Mouse (Mus musculus) gastrocnemius, postnatal 4 days (tissue): ENCODE measurements around the gene Cux2. TPM values are rescaled to one million over a fixed set of nuclear protein-coding genes. Genes with fewer than 3 reads are reported as not detected.
A peak's percentile ranks its signal among the peaks of the same experiment; 100 is the strongest.
"Not testable (repeated sequence)": the region's sequence is repeated elsewhere in the genome, so short reads cannot be mapped to it uniquely, and the experiment has no call there.

Experiments used
- DNase-seq, 2 experiments: peaks; one replicate each; pipeline ENCODE4 v3.0.0; 2021 to 2022; ENCODE audit warnings: low spot score in 2 of 2, mixed read lengths in 2 of 2
- total RNA-seq, 2 experiments: library from RNA; stranded (reverse); gene quantifications; 2 replicates each; pipeline ENCODE4 v1.2.3; 2021

The Cux2 gene
- total RNA-seq, 2 experiments from 2014 or later: 1.3 to 2.1 TPM

DNA sequence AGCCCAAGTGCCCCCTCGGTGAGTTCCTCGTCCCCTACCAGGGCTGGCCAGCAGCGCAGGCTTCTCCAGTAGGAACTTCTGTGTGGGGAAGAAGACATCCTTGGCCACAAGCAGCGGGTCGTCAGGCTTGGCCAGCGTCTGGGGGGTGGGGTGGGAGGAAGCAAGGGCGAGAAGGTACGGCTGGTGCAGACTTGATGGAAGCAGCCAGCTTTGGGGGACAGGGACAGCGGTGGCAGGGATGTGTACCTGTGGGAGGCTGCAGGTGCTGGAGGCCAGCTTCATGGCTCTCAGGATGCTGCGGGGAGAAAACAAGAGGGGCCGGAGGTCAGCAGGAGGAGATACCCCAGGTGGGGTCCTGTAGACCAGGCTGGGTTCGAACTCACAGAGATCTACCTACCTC, 174.9 kb downstream of the Cux2 start:
- DNase-seq: no peak

DNA sequence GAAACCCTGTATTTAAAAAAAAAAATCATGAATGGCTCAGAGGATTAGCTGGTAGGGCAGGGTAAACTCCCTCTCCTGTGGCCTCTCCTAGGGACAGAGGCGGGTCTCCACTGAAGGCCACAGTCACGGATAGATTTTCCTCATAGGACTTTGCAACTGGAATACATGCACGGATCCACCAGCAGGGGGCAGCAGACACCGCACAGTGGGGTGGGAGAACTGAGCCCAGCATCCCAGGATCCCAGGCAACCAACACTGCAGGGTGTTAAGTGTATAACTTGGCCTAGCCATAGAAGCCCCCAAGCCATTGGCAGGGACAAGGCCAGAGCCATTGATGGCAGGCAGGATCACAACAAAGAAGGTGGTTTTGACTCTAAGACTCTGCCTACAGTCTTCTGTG, 177.7 kb downstream of the Cux2 start:
- DNase-seq: peak; percentile 79 to 82

DNA sequence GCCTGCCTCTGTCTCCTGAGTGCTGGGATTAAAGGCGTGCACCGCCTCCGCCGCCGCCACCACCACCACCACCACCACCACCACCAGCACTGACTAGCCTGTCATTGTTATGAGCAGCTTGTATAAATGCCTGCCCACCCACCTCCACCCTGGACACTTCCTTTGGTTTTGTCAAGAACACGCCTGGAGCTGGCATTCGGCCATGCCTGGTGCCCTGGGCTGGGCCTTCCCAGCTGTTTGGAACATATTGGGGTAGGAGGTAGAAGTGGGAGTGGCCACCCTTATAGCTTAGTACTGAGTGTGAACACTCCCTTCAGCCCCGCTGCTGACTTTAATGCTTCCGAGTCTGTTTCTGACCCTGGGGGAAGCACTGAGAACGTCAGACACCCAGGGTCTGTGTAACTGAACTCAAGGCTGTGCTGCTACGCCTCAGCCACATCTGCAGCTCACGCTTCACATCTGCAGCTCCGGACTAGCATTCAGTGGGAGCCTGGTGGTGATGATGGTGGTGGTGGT, 178.3 kb downstream of the Cux2 start:
- DNase-seq: no peak

DNA sequence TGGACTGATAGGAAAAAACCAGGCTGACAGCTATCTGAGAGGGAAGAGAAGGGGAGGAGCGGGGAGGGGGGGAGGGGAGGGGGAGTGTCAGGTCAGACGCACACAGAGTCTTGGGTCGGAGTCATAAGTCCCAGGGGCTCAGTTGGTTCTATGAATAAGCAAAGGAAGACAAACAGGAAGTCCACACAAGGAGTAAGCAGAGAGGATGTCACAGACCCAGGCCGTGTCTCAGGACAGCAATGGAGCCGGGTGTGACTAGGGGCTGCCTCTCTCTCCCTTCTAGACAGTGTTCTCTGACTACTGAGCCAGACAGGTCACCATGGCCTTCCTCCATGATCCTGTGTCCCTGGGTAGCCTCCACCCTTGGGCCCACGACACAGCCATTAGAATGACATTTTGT, 179.1 kb downstream of the Cux2 start:
- DNase-seq: no peak

DNA sequence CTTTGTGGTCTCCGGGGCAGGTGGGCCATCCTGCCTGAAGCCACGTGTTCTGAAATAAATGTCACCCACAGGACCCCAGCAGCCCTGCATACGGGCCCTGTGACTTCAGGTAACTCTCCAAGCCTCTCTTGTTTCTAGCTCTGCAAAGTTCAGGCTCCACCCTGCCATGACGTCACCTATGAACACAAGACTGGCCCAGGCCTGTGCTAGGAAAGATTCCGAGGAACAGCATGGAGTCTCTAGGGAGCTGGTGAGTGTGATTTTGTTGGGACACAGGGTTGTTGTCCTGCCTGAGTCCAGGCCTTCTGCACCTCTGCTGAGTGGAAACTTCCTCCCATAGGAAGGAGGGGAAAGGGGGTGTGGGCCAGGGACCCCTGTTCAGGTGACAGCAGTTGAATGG, 181.9 kb downstream of the Cux2 start:
- DNase-seq: no peak

DNA sequence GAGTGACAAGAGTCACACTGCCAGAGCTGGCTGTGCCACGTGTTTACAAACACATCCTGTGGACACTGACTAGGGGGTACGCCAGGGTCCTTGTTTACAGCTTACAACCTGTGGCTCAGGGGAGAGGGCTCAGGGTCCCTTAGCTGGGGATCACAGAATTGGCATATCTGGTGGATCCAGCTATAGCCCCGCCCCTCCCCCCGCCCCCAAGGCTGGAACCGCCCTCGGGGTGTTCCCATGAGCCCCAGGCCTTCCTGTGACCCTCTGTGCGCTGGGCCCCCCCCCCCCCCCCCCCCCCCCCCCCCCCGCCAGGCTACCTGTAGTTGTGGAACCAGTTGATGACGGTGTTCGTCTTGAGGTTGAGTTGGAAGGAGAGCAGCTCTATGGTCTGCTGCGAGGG, 185.6 kb downstream of the Cux2 start:
- no peak for DNase-seq

DNA sequence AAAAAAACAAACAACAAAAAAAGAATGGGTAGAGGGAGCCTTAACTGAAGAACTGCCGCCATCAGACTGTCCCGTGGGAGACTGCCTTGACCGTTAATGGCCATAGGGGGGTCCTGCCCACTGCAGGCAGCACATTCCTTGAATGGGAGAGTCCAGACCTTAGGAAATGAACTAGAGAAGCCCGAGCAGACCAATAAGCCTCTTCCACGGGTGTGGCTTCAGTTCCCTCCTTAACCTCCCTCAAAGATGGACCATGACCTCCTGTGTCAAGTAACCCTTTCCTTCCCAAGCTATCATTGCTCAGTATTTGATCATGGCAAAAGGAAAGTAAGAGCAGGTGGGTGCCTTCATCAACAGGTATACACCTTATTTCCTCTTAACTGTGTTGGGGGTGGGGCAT, 187.9 kb downstream of the Cux2 start:
- no peak for DNase-seq

DNA sequence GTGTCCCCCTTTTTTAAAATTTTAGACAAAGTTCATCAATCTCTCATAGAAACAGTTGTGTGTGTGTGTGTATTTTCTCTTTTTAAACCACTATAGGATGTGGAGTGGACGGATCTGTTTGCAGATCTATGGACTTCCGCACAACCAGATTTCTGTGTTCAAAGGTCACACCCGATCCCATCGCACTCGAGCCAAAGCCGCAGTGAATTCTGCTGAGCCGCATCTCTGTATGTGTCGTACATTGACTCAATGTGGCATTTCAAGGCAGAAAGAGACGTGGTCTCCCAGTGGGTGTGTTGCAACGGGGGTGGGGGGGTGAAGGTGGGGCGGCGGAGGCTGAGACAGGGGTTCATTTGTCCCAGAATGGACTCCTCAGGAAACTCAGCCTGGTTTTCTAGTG, 191.5 kb downstream of the Cux2 start:
- DNase-seq: no peak

DNA sequence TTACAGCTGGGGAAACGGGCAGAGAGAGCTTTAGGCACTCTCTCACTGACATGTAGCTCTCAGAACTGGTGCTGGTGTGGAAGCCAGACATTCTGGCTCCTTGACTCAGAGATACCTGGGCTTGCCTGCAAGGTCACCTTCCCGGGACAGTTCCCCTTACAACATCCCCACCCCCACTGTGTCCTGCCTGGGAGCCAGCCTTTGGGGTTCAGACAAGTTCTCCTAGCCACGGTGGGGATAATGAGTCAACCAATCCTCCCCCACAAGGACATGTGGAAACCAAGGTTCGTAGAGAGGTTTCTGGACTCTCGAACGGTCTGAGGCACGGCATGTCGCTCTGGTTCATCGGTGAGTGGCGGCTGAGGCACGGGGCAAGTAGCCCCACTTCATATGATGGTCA, 193.2 kb downstream of the Cux2 start:
- DNase-seq: no peak

DNA sequence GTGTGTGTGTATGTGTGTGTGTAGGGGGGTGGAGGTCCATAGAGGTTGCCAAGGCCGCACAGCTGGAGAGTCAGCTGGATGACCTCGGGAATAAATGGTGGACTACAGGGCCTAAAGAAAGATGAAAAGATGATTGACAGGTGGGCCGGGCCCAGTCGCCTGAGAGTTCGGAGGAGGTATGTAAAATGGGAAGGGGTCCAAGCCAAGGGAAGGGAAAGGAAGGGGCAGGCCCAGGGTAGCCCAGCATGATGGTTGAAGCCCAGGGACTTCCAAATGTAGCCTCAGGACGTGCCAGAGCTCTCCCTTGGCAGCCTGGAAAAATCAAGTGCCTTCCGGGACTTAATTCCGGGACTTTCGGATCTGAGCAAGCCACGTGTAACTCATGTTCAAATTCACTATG, 195.1 kb downstream of the Cux2 start:
- no peak for DNase-seq

DNA sequence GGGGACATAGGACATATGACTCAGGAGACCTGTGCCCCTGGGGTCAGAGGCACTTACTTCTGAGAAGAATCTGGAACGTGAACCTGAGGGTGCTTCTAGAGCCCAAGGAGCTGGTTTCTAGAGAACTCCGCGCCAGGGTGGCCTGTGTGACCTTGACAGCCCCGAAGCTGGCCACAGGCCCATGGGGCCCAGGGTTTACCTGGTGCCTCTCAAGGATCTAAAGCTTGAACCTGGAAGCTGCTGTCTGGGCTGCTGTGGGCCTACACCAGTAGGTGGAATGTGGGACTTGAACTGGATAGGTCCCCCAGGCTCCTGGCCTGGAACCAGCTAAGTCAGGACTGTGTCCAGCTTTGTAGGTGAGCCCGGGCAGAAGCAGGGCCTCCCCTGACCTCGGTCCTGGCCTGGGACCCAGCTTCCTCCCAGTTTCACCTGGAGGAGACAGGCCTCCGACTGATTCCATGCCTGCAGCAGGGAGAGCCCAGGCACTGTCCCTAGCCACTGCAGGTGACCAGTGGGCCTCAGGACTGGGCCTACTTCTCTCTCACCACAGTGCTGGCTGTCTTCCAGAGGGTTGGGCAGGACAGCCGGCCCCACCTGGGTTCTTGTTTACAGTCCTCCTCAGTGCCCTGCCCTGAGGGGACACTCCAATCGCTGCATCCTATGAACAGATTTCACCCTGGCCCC, 196.4 kb downstream of the Cux2 start:
- peak in 1 of 2 experiments; percentile 11 for DNase-seq

DNA sequence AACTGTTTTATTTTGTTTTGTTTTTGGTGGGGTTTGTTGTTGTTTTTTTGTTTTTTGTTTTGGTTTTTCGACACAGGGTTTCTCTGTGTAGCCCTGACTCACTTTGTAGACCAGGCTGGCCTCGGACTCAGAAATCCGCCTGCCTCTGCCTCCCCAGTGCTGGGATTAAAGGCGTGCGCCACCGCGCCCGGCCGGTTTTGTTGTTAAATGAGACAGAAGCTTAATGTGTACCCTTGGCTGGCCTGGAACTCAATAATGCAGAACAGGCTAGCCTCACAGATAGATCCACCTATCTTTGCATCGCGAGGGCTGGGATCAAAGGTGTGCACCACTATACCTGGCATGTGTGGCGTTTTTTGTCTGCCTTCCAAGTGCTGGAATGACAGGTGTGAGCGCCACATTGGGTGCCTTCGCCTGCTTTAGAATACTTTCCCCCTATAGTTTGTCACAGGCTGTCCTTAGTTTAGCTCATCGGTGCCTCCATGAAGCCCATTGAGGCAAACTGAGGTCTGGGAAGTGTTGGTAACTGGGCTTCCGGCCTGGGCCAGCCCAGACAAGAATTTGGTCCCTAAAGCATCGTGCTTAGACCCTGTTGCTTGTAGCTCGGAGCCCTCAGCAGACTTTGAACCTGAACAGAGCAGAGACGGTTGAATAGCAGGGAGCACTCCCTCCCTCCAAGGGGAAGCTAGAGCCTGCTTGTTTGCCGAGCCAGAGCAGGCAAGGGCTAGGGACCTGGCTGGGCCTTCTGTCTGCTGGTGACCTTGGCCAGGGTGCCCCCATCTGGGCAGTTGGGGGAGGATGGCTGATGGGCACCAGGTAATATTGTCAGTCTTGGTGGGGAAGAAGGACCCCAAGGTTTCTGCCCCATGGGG, 200.2 kb downstream of the Cux2 start:
- DNase-seq: peak in 1 of 2 experiments; percentile 15

DNA sequence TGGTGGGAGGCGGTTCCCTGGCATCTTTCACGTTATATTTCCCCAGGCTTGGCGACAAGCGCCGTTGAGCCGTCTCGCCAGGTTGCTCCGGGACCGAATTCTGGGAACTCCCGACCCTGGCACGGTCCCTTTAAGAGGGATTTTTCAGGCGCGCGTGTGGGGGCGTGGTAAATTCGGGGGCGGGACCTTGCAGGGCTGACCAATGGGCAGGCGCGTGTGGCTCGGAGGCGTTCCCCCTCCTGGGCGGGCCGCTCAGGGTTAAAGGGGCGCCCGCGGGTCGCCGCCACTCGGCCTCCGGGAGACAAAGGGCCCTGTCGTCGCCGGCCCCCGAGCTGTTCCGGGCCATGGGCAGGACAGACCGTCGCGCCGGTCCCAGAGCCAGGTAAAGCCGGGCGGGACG, 201.2 kb downstream of the Cux2 start, which contains the start of gene Pheta1:
Gene Pheta1, plus strand, starts transcription at position 242 of the 400 bp plus-strand sequence.
- peak; percentile 90 to 92 for DNase-seq

DNA sequence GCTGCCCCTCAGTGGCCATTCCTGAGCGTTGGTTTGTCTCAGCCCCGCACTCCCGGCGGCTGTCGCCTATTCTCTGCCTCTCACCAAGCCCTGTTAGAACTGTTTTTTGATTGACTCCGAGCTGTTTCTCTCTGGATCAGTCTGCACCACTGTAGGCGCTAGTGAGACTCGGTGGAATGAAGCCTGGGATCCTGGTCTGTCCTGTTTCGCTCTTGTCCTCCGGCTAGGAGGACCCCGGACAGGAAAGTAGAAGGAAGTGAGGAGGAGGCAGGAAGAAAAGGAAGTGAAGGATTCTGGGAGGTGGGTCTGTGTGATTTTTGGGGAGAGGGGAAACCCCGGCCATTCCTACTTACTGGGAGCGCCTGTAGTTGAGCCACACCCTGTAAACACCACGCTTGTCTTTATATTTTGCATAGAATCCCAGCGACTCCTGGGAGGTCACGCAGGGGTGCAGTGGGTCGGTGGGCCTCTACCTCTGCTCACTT, 201.8 kb downstream of the Cux2 start:
- DNase-seq: peak in 1 of 2 experiments; percentile 52

DNA sequence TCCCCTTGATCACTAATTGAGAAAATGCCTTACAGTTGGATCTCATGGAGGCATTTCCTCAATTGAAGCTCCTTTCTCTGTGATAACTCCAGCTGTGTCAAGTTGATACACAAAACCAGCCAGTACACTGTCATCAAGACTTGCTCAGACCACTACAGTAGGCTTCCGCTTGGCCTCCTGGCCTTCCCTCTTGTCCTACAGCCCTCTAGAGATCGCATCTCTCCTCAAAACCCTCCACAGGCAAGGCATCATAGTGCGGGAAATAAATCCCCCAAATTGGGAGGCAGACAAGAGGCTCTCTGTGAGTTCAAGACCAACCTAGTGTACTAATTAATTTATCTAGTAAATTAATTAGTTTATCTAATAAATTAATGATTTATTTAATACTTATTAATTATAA, 202.6 kb downstream of the Cux2 start:
- DNase-seq: not testable (repeated sequence)

DNA sequence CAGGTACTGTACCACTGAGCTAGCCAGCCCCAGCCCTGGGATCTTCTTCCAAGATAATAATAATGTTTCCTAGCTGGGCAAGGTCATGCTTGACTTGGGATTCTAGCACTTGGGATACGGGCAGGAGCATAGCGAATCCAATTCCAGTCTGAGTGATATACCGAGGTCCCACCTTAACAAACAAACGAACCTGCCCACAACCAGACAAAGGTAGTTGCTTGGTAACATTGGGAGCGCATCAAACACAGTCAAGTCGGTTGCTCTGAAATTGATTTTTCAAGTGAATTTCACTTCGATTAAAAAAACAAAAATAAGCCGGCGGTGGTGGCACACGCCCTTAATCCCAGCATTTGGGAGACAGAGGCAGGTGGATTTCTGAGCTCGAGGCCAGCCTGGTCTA, 203.6 kb downstream of the Cux2 start:
- DNase-seq: no peak

DNA sequence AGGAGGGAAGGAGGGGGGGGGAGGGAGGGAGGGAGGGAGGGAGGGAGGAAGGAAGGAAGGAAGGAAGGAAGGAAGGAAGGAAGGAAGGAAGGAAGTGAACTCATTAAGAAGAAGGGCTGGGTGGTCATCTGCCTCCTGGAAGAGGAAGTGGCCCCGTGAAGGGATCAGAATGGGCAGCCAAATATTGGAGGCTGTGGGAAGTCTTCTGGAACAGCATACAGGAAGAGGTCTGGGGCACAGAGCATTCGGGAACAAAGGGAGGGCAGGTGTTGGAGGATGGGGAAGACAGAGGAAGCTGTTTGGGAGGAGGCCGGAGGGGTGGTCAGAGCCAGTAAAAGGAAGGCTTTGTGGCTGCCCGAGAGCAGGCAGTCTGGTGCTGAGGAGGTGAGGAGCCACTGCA, 204.5 kb downstream of the Cux2 start:
- DNase-seq: no peak

DNA sequence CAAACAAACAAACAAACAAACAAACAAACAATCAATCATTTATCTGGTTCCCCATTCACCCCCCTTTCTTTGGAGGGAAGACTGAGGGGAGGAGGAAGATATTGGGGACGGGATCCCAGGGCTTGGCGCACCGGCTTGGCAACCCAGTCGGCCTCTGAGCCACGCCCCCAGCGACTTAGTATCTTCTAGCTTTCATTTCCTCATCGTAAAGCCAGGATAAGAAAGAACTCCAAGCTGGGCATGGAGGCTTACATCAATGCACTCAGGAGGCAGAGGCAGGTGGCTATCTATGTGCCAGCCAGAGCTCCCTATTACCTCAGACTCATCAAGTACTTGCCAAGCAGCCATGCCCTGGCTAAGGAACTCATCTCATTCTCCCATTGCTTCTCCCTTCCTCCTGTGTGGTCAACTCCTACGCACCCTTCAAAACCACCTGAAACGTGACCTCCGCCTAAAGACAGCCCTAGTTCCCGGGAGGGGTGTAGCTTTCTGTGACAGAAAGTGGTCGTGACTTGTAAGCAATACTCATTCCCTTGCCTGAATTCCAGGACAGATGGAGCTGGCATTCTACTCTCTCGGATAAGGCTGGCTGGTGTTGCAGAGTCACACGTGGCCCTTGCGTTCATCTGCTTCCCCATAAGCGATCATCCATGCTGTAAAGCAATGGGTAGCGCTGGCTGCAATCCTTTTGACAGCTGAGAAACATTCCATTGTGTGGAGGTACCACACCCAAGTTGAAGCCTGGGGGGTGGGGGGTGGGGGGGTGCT, 206.6 kb downstream of the Cux2 start:
- peak in 1 of 2 experiments; percentile 18 for DNase-seq

DNA sequence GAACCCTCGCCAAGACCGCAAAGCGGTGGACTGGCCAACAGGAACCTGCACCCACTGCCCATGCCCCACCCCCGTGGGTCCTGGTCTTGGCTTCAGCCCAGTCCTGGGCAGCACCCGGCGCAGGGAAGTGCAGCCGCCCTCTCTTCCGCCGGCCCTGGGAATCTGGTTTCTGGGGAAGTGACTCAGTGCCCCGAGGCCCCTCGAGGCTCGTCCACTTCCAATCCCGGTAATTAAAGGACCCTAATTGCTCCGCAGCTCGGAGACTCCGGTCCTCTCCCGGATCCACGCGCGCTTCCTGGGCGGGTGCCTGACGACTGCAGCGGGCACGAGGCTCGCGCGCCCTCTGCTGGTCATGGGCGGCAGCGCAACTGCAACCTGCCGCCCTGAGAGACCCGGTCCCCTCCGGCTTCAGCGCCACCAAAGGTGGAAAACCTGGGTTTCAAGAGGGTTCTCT, 207.2 kb downstream of the Cux2 start:
- DNase-seq: peak; percentile 81 to 83

DNA sequence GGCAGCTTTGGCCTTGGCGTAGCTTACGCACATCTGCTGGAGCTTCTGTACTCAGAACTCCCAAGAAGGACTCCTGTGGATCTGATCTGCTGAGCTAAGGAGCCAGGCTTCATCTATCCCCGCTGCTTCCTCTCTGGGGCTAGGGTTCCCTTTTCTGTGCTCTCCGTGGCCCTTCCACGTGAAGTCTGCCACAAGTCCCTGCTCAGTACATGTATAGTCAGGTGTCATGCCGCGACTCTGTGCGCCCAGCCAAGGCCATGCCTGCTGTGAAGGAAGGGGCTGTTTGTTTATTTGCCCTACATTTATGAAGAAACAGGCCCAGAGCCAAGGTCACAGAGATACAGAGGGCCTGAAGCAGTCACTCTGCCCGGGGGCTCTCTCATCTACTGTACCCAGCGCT, 207.9 kb downstream of the Cux2 start:
- no peak for DNase-seq

DNA sequence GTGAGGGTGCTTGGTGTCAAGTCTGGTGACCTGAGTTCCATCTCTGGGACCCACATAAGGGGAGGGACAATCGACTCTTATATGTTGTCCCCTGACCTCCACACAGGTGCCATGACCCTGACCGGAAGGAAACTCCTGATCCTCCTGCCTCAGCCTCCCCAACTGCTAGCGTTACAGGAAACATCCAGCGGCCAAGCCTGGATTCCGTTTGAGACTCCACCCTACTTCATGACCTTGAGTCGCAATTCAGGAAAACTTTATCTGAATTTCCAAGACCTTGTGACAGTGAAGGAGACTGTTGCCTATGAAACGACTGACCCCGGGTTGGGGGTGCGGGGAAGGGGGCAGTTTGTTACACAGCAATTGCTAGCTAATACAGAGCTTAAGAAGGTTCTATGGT, 208.4 kb downstream of the Cux2 start:
- DNase-seq: no peak
